Mouse (Mus musculus) MEL (cell line): ENCODE measurements around the gene Rab8b. TPM values are rescaled to one million over a fixed set of nuclear protein-coding genes. Genes with fewer than 3 reads are reported as not detected.
A peak's percentile ranks its signal among the peaks of the same experiment; 100 is the strongest.

Source experiments
- DNase-seq: peaks from one replicate; pipeline ENCODE4 v3.0.0; 2011; ENCODE audit warnings: low read depth, low spot score
- H3K27ac ChIP-seq: 2 replicates; pipeline ENCODE4 v1.5.1; 2012; ENCODE audit warnings: low read depth, mild to moderate bottlenecking, control low read depth, low read length, moderate library complexity; ENCODE audit not compliant: control insufficient read depth
- H3K27me3 ChIP-seq, 2 experiments: fragments of 150-350 bp in 1 of 2; sonication (generic) in 1 of 2; 2 replicates each; pipeline ENCODE4 v1.6.1; 2012; ENCODE audit warnings: low read length in 2 of 2, mild to moderate bottlenecking in 2 of 2, improper control_type of control experiment in 1 of 2, moderate library complexity in 1 of 2; ENCODE audit not compliant: insufficient read depth in 2 of 2, control insufficient read depth in 1 of 2
- H3K36me3 ChIP-seq, 2 experiments: 2 replicates each; pipeline ENCODE4 v1.6.1; 2012 to 2014; ENCODE audit warnings: low read length in 2 of 2, improper control_type of control experiment in 1 of 2, inconsistent platforms in 1 of 2, mild to moderate bottlenecking in 1 of 2; ENCODE audit not compliant: insufficient read depth in 2 of 2, control insufficient read depth in 1 of 2
- H3K4me1 ChIP-seq, 2 experiments: fragments of 150-350 bp in 1 of 2; sonication (generic) in 1 of 2; 2 replicates each; pipeline ENCODE4 v1.6.1; 2012; ENCODE audit warnings: low read length in 2 of 2, improper control_type of control experiment in 1 of 2, mild to moderate bottlenecking in 1 of 2; ENCODE audit not compliant: insufficient read depth in 2 of 2, control insufficient read depth in 1 of 2
- H3K4me3 ChIP-seq, 2 experiments: fragments of 150-350 bp in 1 of 2; sonication (generic) in 1 of 2; 2 replicates each; pipeline ENCODE4 v1.5.1; 2012; ENCODE audit warnings: low read depth in 2 of 2, low read length in 2 of 2, mild to moderate bottlenecking in 2 of 2, moderate library complexity in 2 of 2, control low read depth in 1 of 2, improper control_type of control experiment in 1 of 2; ENCODE audit not compliant: control insufficient read depth in 1 of 2, insufficient read depth in 1 of 2
- H3K79me2 ChIP-seq: 2 replicates; pipeline ENCODE4 v1.6.1; 2012; ENCODE audit warnings: mild to moderate bottlenecking, low read length, moderate library complexity; ENCODE audit not compliant: control insufficient read depth, poor library complexity, insufficient read depth
- H3K9ac ChIP-seq: 2 replicates; pipeline ENCODE4 v1.6.1; 2012; ENCODE audit warnings: low read depth, mild to moderate bottlenecking, control low read depth, low read length, moderate library complexity; ENCODE audit not compliant: control insufficient read depth, poor library complexity, severe bottlenecking
- H3K9me3 ChIP-seq: fragments of 150-350 bp; sonication (generic); replicated peaks from 2 replicates; pipeline ENCODE4 v1.6.1; 2012; ENCODE audit warnings: mild to moderate bottlenecking, low read length, improper control_type of control experiment, moderate library complexity; ENCODE audit not compliant: insufficient read depth
- BHLHE40 ChIP-seq: IDR thresholded peaks from 2 replicates; pipeline ENCODE4 v1.6.1; 2012; ENCODE audit warnings: low read depth, mild to moderate bottlenecking, inconsistent platforms, low read length, improper control_type of control experiment, borderline replicate concordance
- CHD1 ChIP-seq: IDR thresholded peaks from 2 replicates; pipeline ENCODE4 v1.6.1; 2012; ENCODE audit warnings: low read depth, mild to moderate bottlenecking, inconsistent platforms, low read length, improper control_type of control experiment
- CTCF ChIP-seq, 3 experiments: IDR thresholded peaks in 2 of 3; conservative IDR thresholded peaks in 1 of 3; 2 replicates each; pipeline ENCODE4 v1.5.1; 2011 to 2012; ENCODE audit warnings: low read length in 3 of 3, low read depth in 2 of 3, mild to moderate bottlenecking in 2 of 3, improper control_type of control experiment in 1 of 3, inconsistent platforms in 1 of 3, mixed read lengths in 1 of 3, moderate library complexity in 1 of 3; ENCODE audit not compliant: control insufficient read depth in 1 of 3, insufficient read depth in 1 of 3, poor library complexity in 1 of 3, severe bottlenecking in 1 of 3
- E2F4 ChIP-seq: IDR thresholded peaks from 2 replicates; pipeline ENCODE4 v1.6.1; 2011; ENCODE audit warnings: low read depth, low read length, improper control_type of control experiment, borderline replicate concordance
- ELF1 ChIP-seq: IDR thresholded peaks from 2 replicates; pipeline ENCODE4 v1.6.1; 2014; ENCODE audit warnings: low read depth, mild to moderate bottlenecking, inconsistent platforms, low read length, improper control_type of control experiment, moderate library complexity
- GABPA ChIP-seq: IDR thresholded peaks from 2 replicates; pipeline ENCODE4 v1.6.1; 2012; ENCODE audit warnings: low read depth, mild to moderate bottlenecking, inconsistent platforms, low read length, improper control_type of control experiment, moderate library complexity
- GATA1 ChIP-seq: IDR thresholded peaks from 2 replicates; pipeline ENCODE4 v1.6.1; 2011; ENCODE audit warnings: low read depth, low read length, improper control_type of control experiment
- HCFC1 ChIP-seq: IDR thresholded peaks from 2 replicates; pipeline ENCODE4 v1.6.1; 2012; ENCODE audit warnings: low read depth, mild to moderate bottlenecking, inconsistent platforms, low read length, improper control_type of control experiment, moderate library complexity
- JUND ChIP-seq: IDR thresholded peaks from 2 replicates; pipeline ENCODE4 v1.6.1; 2011; ENCODE audit warnings: low read depth, mild to moderate bottlenecking, improper control_type of control experiment, low read length
- KAT2A ChIP-seq: conservative IDR thresholded peaks from 2 replicates; pipeline ENCODE4 v1.6.1; 2012; ENCODE audit warnings: low read depth, low read length, improper control_type of control experiment, inconsistent platforms
- MAFK ChIP-seq: IDR thresholded peaks from 2 replicates; pipeline ENCODE4 v1.6.1; 2011; ENCODE audit warnings: low read depth, mild to moderate bottlenecking, low read length, improper control_type of control experiment, borderline replicate concordance
- MAZ ChIP-seq: IDR thresholded peaks from 2 replicates; pipeline ENCODE4 v1.6.1; 2012; ENCODE audit warnings: low read depth, mild to moderate bottlenecking, inconsistent platforms, low read length, improper control_type of control experiment
- MEF2A ChIP-seq: IDR thresholded peaks from 2 replicates; pipeline ENCODE4 v1.6.1; 2014; ENCODE audit warnings: low read depth, mild to moderate bottlenecking, inconsistent platforms, low read length, improper control_type of control experiment; ENCODE audit not compliant: poor library complexity, insufficient replicate concordance, severe bottlenecking; ENCODE audit errors: extremely low read depth
- MXI1 ChIP-seq: IDR thresholded peaks from 2 replicates; pipeline ENCODE4 v1.6.1; 2011; ENCODE audit warnings: mild to moderate bottlenecking, low read depth, low read length, improper control_type of control experiment
- MYC ChIP-seq: IDR thresholded peaks from 2 replicates; pipeline ENCODE4 v1.6.1; 2011; ENCODE audit warnings: low read depth, mild to moderate bottlenecking, low read length, improper control_type of control experiment, moderate library complexity
- NELFE ChIP-seq: IDR thresholded peaks from 2 replicates; pipeline ENCODE4 v1.6.1; 2011; ENCODE audit warnings: low read depth, low read length, improper control_type of control experiment
- NRF1 ChIP-seq: IDR thresholded peaks from 2 replicates; pipeline ENCODE4 v1.6.1; 2014; ENCODE audit warnings: low read depth, mild to moderate bottlenecking, inconsistent platforms, low read length, improper control_type of control experiment, moderate library complexity; ENCODE audit not compliant: poor library complexity, insufficient read depth, severe bottlenecking
- POLR2A ChIP-seq, 2 experiments: IDR thresholded peaks; 2 replicates each; pipeline ENCODE4 v1.6.1; 2011 to 2012; ENCODE audit warnings: low read length in 2 of 2, mild to moderate bottlenecking in 2 of 2, control low read depth in 1 of 2, improper control_type of control experiment in 1 of 2, low read depth in 1 of 2, moderate library complexity in 1 of 2; ENCODE audit not compliant: control insufficient read depth in 1 of 2, insufficient read depth in 1 of 2, poor library complexity in 1 of 2
- POLR2AphosphoS2 ChIP-seq: IDR thresholded peaks from 2 replicates; pipeline ENCODE4 v1.6.1; 2011; ENCODE audit warnings: low read length, improper control_type of control experiment
- RCOR1 ChIP-seq: IDR thresholded peaks from 2 replicates; pipeline ENCODE4 v1.6.1; 2012; ENCODE audit warnings: low read depth, mild to moderate bottlenecking, inconsistent platforms, low read length, improper control_type of control experiment
- SIN3A ChIP-seq: IDR thresholded peaks from 2 replicates; pipeline ENCODE4 v1.6.1; 2012; ENCODE audit warnings: low read length, improper control_type of control experiment, inconsistent platforms
- SMC3 ChIP-seq: IDR thresholded peaks from 2 replicates; pipeline ENCODE4 v1.6.1; 2011; ENCODE audit warnings: low read depth, low read length, improper control_type of control experiment
- TBP ChIP-seq: IDR thresholded peaks from 2 replicates; pipeline ENCODE4 v1.8.0; 2011; ENCODE audit warnings: low read depth, low read length, improper control_type of control experiment
- TCF12 ChIP-seq: IDR thresholded peaks from 2 replicates; pipeline ENCODE4 v1.6.1; 2014; ENCODE audit warnings: low read depth, mild to moderate bottlenecking, inconsistent platforms, low read length, improper control_type of control experiment, moderate library complexity
- UBTF ChIP-seq: IDR thresholded peaks from 2 replicates; pipeline ENCODE4 v1.6.1; 2012; ENCODE audit warnings: low read depth, mild to moderate bottlenecking, inconsistent platforms, low read length, improper control_type of control experiment, moderate library complexity, borderline replicate concordance; ENCODE audit not compliant: insufficient read depth
- ZMIZ1 ChIP-seq: IDR thresholded peaks from 2 replicates; pipeline ENCODE4 v1.6.1; 2012; ENCODE audit warnings: low read depth, mild to moderate bottlenecking, inconsistent platforms, low read length, improper control_type of control experiment, moderate library complexity
- polyA plus RNA-seq, 2 experiments: library from polyadenylated mRNA; stranded (reverse) in 1 of 2; unstranded in 1 of 2; fragments of >175 nt in 1 of 2; fragments of >200 nt in 1 of 2; gene quantifications; 2 replicates each; pipeline versions ENCODE4 v1.2.1 to v1.2.4; 2012; ENCODE audit warnings: low replicate concordance in 2 of 2, low read depth in 1 of 2; ENCODE audit not compliant: insufficient read length in 2 of 2, insufficient read depth in 1 of 2, missing spikeins in 1 of 2
- total RNA-seq: library from RNA; depleted of rRNA; stranded (reverse); fragments of 300-350 nt; gene quantifications from 2 replicates; pipeline ENCODE4 v1.2.3, GENCODE M21; 2012; rRNA removed

Rab8b gene
- 15.0 and 16.4 TPM in 2 replicates for total RNA-seq
- polyA plus RNA-seq = 10 to 100 TPM in 1 of 2 experiments, not detected in 1; 16.1 TPM

DNA sequence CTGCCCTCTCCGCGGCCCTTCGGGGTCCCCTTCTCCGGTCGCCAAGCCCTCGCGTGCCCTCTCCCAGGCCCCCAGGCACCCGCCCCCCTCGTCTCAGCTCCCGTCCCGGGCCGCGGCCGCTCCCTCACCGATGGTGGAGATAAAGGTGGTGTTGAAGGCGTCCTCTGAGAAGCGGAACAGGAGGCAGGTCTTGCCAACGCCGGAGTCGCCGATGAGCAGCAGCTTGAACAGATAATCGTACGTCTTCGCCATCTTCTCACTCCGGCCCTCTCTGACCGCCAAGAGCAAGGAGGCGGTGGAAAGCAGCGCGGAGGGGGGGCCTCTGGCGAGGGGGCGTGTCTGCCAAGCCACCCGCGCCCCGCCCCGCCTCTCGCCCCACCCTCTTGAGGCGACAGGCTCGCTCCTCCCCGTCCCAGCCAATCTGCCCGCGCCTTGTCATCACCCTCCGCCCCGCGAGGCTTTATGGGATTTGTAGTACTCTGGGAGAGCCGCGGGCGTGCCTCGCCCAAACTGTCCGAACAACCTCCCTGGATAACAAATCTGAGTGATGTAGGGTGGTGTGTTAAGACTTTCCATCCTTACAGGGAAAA is at the start of gene Rab8b:
Rab8b (minus strand) TSS at position 306 of the 590 bp plus-strand sequence.
- H3K9ac ChIP-seq = peak within 1 kb of the TSS; percentile 85
- H3K4me1 ChIP-seq = peaks cover 29 to 30% of the 10 kb centered on the region in 2 experiments
- peak within 1 kb of the TSS; percentile 57 for H3K27ac ChIP-seq
- H3K27me3 ChIP-seq = no peaks in the 10 kb centered on the region
- peak; percentile 97 for DNase-seq
- H3K4me3 ChIP-seq = peak within 1 kb of the TSS; percentile 67 to 69
- peaks cover 0 to 47% of the 10 kb centered on the region in 2 experiments; a peak in 2 of 4 replicates for H3K36me3 ChIP-seq
- peak; percentile 36; the same call in 1 of the 2 replicates for TF ChIP-seq GATA1
- TF ChIP-seq HCFC1 = peak; percentile 99
- no peak for TF ChIP-seq RCOR1
- TF ChIP-seq UBTF = 0 out of 2 replicates have a peak, but pooled peaks have one; percentile 80
- TF ChIP-seq MEF2A = no peak
- TF ChIP-seq TCF12 = peak; percentile 42
- peak; percentile 66; the same call in 1 of the 2 replicates for TF ChIP-seq ZMIZ1
- TF ChIP-seq POLR2AphosphoS2 = peak; percentile 59; the same call in 1 of the 2 replicates
- TF ChIP-seq BHLHE40 = no peak
- TF ChIP-seq CTCF (IDR thresholded peaks at IDR 0.05 in 2 of 3, conservative IDR thresholded peaks at IDR 0.05 in 1 of 3; ENCODE audit: control insufficient read depth in 1 of 3, insufficient read depth in 1 of 3, low read depth in 2 of 3, low read length in 3 of 3, poor library complexity in 1 of 3, severe bottlenecking in 1 of 3) = no peak
- TF ChIP-seq ELF1 = peak; percentile 31; the same call in 1 of the 2 replicates
- no peak for TF ChIP-seq GABPA
- TF ChIP-seq NELFE = peak; percentile 78
- no peak for TF ChIP-seq E2F4
- peak; percentile 91 for TF ChIP-seq KAT2A
- peak; percentile 61 for TF ChIP-seq TBP
- TF ChIP-seq SIN3A = peak; percentile 77
- TF ChIP-seq SMC3 = no peak
- no peak for TF ChIP-seq MAFK
- TF ChIP-seq MXI1 = peak; percentile 85
- no peak for TF ChIP-seq JUND
- TF ChIP-seq NRF1 = no peak
- no peak for TF ChIP-seq CHD1
- peak; percentile 83; the same call in 1 of the 2 replicates for TF ChIP-seq MAZ
- TF ChIP-seq POLR2A (IDR thresholded peaks at IDR 0.05; ENCODE audit: control insufficient read depth in 1 of 2, insufficient read depth in 1 of 2, low read depth in 1 of 2, low read length in 2 of 2, poor library complexity in 1 of 2) = peak; percentile 54 to 77; a peak in 3 of 4 replicates
- TF ChIP-seq MYC = no peak
- H3K79me2 ChIP-seq = peaks cover 22% of the 10 kb centered on the region
- H3K9me3 ChIP-seq = no peaks in the 10 kb centered on the region
